Mouse (Mus musculus) Patski (cell line): ENCODE results near the gene Stra8. TPM values are rescaled to one million over a fixed set of nuclear protein-coding genes. Genes with fewer than 3 reads are reported as not detected.

Experiments
- ATAC-seq: fragments of 100-300 bp; one replicate; pipeline ENCODE4 v1.8.0; 2021
- CTCF ChIA-PET: fragments of 350-600 bp; sonication (Branson Sonifier 250); formaldehyde crosslinking; loops from one replicate; lab custom pipeline; 2022; ENCODE audit warnings: inconsistent platforms; lab: Charles Lee
- POLR2A ChIA-PET: fragments of 350-600 bp; sonication (Branson Sonifier 250); formaldehyde crosslinking; loops from one replicate; lab custom pipeline; 2022; ENCODE audit warnings: antibody characterized with exemption, inconsistent platforms; lab: Charles Lee
- DNase-seq: peaks from one replicate; pipeline ENCODE4 v3.0.0-alpha.2; 2011; ENCODE audit warnings: low read depth, low spot score
- H3K27me3 ChIP-seq: fragments of 371-371 bp; one replicate; pipeline ENCODE4 v1.5.1; 2021
- CTCF ChIP-seq: fragments of 100-300 bp; IDR thresholded peaks from one replicate; pipeline ENCODE4 v1.5.1; 2021
- in situ Hi-C: fragments of 300-500 bp; cut with MboI; formaldehyde crosslinking; loops from 3 replicates; pipeline ENCODE4 v1.11.1; 2018; ENCODE audit warnings: low pct_unique_long_range_greater_than_20kb, mixed read lengths
- polyA plus RNA-seq: library from polyadenylated mRNA; unstranded; gene quantifications from one replicate; pipeline ENCODE4 v1.2.3, GENCODE M21; 2021

Stra8 gene
- polyA plus RNA-seq, 1 experiment from 2014 or later: not detected

GRCm38 (mm10) chr6:34938929-34939325 is 19.0 kb downstream of the Stra8 start:
- H3K27me3 ChIP-seq: peaks cover 12% of the 10 kb centered on the region
- in situ Hi-C loops: no loop called here
- POLR2A ChIA-PET: no interaction called here
- CTCF ChIA-PET: interaction anchor here (1.2 to 3.2 kb wide), 2 partner anchors 10 to 12 kb away, joined by 4 to 18 read pairs; no protein-coding TSS in a partner anchor
- DNase-seq (no peak), ATAC-seq (no peak)
- no peak for TF ChIP-seq CTCF

DNA sequence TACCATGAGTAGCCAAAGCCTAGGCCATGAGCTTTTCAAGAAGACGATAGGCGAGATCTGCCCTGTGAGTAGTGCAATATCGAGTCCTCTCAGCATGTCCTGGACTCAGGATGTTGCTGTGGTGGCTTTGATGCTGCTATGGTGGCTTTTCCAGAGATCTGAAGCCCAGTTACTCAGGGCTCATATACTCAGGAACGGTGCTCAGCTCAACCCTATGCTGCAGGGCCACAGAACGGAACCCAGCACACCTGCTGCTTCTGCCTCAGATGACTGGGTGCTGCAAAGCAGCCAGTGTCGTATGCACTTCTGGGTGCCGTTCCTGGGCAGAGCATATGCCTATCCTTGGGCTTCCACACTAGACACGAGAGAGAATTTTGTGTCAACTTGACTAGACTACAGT is 19.5 kb downstream of the Stra8 start:
- DNase-seq: no peak
- CTCF ChIA-PET: interaction anchor here (1.2 to 3.2 kb wide), 2 partner anchors 10 to 13 kb away, joined by 4 to 18 read pairs; no protein-coding TSS in a partner anchor
- TF ChIP-seq CTCF: no peak
- POLR2A ChIA-PET: no interaction called here
- H3K27me3 ChIP-seq: peaks cover 9% of the 10 kb centered on the region
- in situ Hi-C loops: no loop called here
- no peak for ATAC-seq

DNA sequence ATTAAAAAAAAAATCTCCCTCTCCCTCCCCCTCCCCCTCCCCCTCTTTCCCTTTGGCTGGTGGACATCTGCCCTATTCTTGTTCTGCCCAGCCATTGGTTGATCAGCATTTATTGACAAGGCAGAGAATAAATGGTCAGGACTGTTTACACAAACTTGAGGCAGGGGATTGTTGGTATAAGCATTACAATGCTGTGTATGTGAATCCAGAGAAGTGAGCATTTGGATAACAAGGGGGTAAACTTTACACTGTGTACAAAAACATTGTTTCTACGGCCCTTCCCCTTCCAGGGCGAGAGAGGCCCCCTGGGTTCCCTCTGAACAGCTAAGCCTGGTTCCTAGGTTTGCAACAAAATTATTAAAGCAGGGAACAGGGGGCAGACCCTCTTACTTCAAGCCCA is 21.5 kb downstream of the Stra8 start:
- DNase-seq (no peak), ATAC-seq (no peak)
- in situ Hi-C loops: no loop called here
- H3K27me3 ChIP-seq: peaks cover 9% of the 10 kb centered on the region
- CTCF ChIA-PET: no interaction called here
- POLR2A ChIA-PET: no interaction called here
- no peak for TF ChIP-seq CTCF

DNA sequence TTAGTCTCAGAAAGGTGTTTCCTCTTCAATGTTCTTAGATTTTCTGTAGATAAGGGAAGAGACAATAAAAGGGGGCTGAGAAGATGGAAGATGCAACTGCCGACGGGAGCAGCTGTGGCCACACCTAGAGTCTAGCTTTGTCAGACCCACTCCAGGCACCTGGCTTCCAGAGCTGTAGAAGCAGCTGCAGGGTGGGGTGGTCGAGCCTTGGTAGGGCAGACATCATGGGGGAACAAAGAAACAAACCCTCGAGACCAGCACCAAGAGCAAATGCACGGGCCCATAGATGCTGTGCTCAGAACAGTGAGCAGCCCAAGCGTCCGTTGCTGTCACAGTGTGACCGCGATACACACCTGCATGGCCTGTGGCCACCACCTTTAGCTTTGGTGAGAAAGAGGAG is 22.5 kb downstream of the Stra8 start:
- H3K27me3 ChIP-seq: peaks cover 7% of the 10 kb centered on the region
- no peak for DNase-seq
- ChIA-PET POLR2A (no interaction called here), CTCF (no interaction called here)
- ATAC-seq: no peak
- in situ Hi-C loops: no loop called here
- no peak for TF ChIP-seq CTCF

DNA sequence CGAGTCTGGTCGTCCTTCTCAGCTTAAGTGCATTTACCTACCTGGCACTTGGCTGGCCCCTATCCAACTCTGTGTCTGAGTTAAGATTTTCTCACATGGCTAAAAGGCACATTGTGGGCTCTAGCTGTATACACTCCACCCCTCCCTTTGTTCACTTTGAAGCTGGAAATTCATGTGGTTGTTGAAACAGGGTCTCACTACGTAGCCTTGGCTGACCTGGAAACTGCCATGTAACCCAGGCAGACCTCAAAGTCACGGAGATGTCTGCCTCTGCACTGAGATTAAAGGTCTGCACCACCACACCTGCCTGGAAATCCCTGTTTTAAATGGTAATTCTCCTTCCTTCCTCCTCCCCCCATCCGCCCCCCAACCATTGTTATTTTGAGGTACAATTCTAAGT is 23.5 kb downstream of the Stra8 start:
- DNase-seq (no peak), ATAC-seq (no peak)
- no peaks in the 10 kb centered on the region for H3K27me3 ChIP-seq
- in situ Hi-C loops: no loop called here
- no peak for TF ChIP-seq CTCF
- ChIA-PET POLR2A (no interaction called here), CTCF (no interaction called here)

- DNase-seq (no peak), ATAC-seq (no peak)
- H3K27me3 ChIP-seq: peaks cover 6% of the 10 kb centered on the region
- in situ Hi-C loops: loop anchor here (5.0 kb wide), 1 partner anchor 51 kb away; no protein-coding TSS in a partner anchor
- ChIA-PET CTCF (interaction anchor here (1.3 kb wide), 1 partner anchor 9 kb away, joined by 3 read pairs; no protein-coding TSS in a partner anchor), POLR2A (no interaction called here)
- no peak for TF ChIP-seq CTCF
Observed at GRCm38 (mm10) chr6:34946486-34947079, 26.6 kb downstream of the Stra8 start.

- no peak for ATAC-seq
- peaks cover 6% of the 10 kb centered on the region for H3K27me3 ChIP-seq
- ChIA-PET CTCF (no interaction called here), POLR2A (no interaction called here)
- in situ Hi-C loops: loop anchor here (5.0 kb wide), 1 partner anchor 49 kb away; no protein-coding TSS in a partner anchor
- DNase-seq: no peak
- no peak for TF ChIP-seq CTCF
Observed at GRCm38 (mm10) chr6:34948461-34948860, 28.5 kb downstream of the Stra8 start.

DNA sequence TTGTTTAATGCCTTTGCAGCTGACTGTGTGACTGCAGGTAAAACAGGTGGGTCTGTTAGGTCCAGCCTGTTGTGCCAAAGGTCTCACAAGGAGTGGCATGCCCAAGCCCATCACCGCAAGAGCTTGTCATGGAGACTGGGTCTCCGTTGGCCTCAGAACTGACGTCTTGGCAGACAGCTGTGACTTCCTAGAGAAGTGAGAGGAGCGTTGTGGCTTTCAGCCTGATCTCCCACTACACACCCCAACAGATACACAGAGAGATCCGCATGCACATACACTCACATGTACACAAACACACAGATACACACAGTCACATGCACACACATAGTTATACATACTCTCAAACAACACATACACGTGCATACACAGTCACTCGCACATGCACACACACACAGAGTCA is 31.6 kb downstream of the Stra8 start:
- no peak for TF ChIP-seq CTCF
- ATAC-seq: no peak
- H3K27me3 ChIP-seq: peaks cover 6% of the 10 kb centered on the region
- in situ Hi-C loops: no loop called here
- DNase-seq: no peak
- POLR2A ChIA-PET: no interaction called here
- CTCF ChIA-PET: interaction anchor here (1.0 to 1.7 kb wide), 3 partner anchors 9 to 49 kb away, joined by 4 to 5 read pairs (median 4); no protein-coding TSS in a partner anchor

DNA sequence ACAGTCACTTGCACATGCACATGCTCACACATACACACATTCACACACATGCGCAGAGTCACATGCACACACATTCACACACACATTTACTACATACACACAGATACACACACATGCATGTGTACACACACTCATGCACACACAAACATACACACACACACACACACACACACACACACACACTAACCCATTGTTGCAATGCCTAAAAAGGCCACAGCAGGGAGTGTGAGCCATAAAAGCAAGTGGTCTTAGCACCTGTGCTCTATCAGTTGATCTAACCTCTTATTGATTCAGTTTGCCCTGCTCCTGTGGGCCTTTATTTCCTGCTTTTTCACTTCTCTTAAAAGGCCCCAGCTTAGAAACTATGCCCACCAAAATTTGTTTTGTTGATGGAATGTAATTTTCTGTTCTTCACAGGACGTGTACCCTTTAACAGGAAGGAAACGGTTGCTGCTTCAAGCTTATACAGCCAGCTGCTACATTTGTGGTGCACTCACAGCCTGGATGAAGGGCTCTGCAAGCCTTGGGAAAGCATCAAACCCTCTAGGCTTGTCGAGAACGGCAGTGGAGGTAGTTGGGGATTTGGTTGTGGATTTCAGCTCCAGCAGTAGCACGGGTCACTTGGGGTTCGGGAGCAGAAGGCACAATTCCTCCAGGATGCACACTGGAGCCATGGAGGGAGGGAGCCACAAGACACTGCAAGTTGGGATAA is 32.1 kb downstream of the Stra8 start:
- ATAC-seq (no peak), DNase-seq (no peak)
- POLR2A ChIA-PET: no interaction called here
- H3K27me3 ChIP-seq: peaks cover 6% of the 10 kb centered on the region
- in situ Hi-C loops: no loop called here
- CTCF ChIA-PET: interaction anchor here (0.8 to 1.7 kb wide), 2 partner anchors 21 to 48 kb away, joined by 3 to 5 read pairs; no protein-coding TSS in a partner anchor
- no peak for TF ChIP-seq CTCF

- in situ Hi-C loops: no loop called here
- TF ChIP-seq CTCF: no peak
- CTCF ChIA-PET: interaction anchor here (0.6 to 2.1 kb wide), 7 partner anchors 8 to 39 kb away, joined by 3 to 8 read pairs (median 3); partner anchors contain the start of gene Slc23a4
- ATAC-seq: no peak
- no peak for DNase-seq
- POLR2A ChIA-PET: no interaction called here
- peaks cover 6% of the 10 kb centered on the region for H3K27me3 ChIP-seq
Observed at GRCm38 (mm10) chr6:34954926-34955861, 35.2 kb downstream of the Stra8 start.
